9 mouse cellular contexts compared by ENCODE assay signal in the genomic region with DNA sequence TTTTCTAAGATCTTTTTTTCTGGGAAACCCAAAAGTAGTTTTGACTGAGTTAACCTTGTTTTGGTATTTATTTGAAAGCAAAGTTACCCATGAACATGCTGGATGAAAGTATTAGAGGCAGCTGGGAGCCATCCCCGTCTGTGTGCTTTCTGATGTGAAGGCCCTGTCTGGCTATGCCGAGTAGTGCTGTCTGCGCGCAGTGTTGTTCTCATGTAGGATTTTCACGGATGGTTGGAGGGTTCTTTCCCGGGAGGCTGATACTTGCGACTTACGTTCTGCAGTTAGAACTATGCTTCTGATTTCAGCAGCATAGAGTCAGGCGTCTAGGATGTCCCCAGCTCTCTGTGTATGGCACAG. TPM values are rescaled to one million over a fixed set of nuclear protein-coding genes. Genes with fewer than 3 reads are reported as not detected.
DNase-seq lines count a peak whose midpoint lies in the region; ATAC-seq and TF ChIP-seq lines count a peak whose summit lies in the region.
"Had no signal": no experiment of that assay in that cellular context is flagged by ENCODE, and none has a peak within 500 bp of the region (broad histone marks: within the 10 kb centered on the region; RNA-seq: fewer than 3 reads in every experiment).

No protein-coding gene starts in this region.

- H3K9ac ChIP-seq in kidney, embryonic 14.5 days (ENCODE audit: low read depth, low read length): peak overlapping the region; percentile 28; the same call in 1 of the 2 replicates
- no peak overlapping the region for H3K9ac ChIP-seq in hindbrain, postnatal 0 days (replicated peaks; ENCODE audit: low read length)
- no peak overlapping the region; the same call in 1 of the 2 replicates for H3K9ac ChIP-seq in midbrain, postnatal 0 days (replicated peaks; ENCODE audit: low read length, poor library complexity, severe bottlenecking)
- H3K9ac ChIP-seq: liver, postnatal 0 days had no signal

- H3K27me3 ChIP-seq in kidney, embryonic 14.5 days (ENCODE audit: control insufficient read depth, insufficient read depth, low read length): no peaks in the 10 kb centered on the region
- no peaks in the 10 kb centered on the region for H3K27me3 ChIP-seq in hindbrain, postnatal 0 days (ENCODE audit: insufficient read depth, low read length)
- H3K27me3 ChIP-seq in midbrain, postnatal 0 days (ENCODE audit: insufficient read depth, low read length): no peaks in the 10 kb centered on the region

- 48% methylated on average over 9 of the region's 9 CpGs for WGBS in kidney, embryonic 14.5 days
- WGBS in hindbrain, postnatal 0 days: 27% methylated on average over 9 of the region's 9 CpGs
- 31% methylated on average over 9 of the region's 9 CpGs for WGBS in midbrain, postnatal 0 days

- H3K27ac ChIP-seq in kidney, embryonic 14.5 days (ENCODE audit: low read depth, low read length): peak overlapping the region; percentile 48; the same call in 1 of the 2 replicates
- peak overlapping the region; percentile 51; the same call in 1 of the 2 replicates for H3K27ac ChIP-seq in hindbrain, postnatal 0 days
- no peak overlapping the region for H3K27ac ChIP-seq in midbrain, postnatal 0 days (ENCODE audit: low read depth, low read length)

- no peak for TF ChIP-seq CTCF in hindbrain, postnatal 0 days (IDR thresholded peaks at IDR 0.05; ENCODE audit: low read depth)
- no peak for TF ChIP-seq CTCF in midbrain, postnatal 0 days (IDR thresholded peaks at IDR 0.05)

- no peak overlapping the region for H3K4me2 ChIP-seq in kidney, embryonic 14.5 days (replicated peaks; ENCODE audit: low read depth, low read length)
- H3K4me2 ChIP-seq in hindbrain, postnatal 0 days (ENCODE audit: low read depth, low read length): no peak overlapping the region
- no peak overlapping the region for H3K4me2 ChIP-seq in midbrain, postnatal 0 days (ENCODE audit: low read depth, low read length, poor library complexity, severe bottlenecking)

- no peaks in the 10 kb centered on the region for H3K36me3 ChIP-seq in kidney, embryonic 14.5 days (ENCODE audit: control insufficient read depth, insufficient read depth, low read length)
- H3K36me3 ChIP-seq in hindbrain, postnatal 0 days (ENCODE audit: insufficient read depth, low read length): no peaks in the 10 kb centered on the region
- no peaks in the 10 kb centered on the region for H3K36me3 ChIP-seq in midbrain, postnatal 0 days (ENCODE audit: insufficient read depth, low read length)

- no peaks in the 10 kb centered on the region for H3K9me3 ChIP-seq in kidney, embryonic 14.5 days (ENCODE audit: control insufficient read depth, low read length)
- no peaks in the 10 kb centered on the region for H3K9me3 ChIP-seq in hindbrain, postnatal 0 days (ENCODE audit: low read length)
- no peaks in the 10 kb centered on the region for H3K9me3 ChIP-seq in midbrain, postnatal 0 days (ENCODE audit: low read length)

- DNase-seq in kidney, postnatal 36 days: no peak
- peak; percentile 27 for DNase-seq in embryo, embryonic 9.5 days (ENCODE audit: extremely low spot score)
- peak; percentile 32 for DNase-seq in hindbrain, postnatal 0 days (ENCODE audit: low spot score)
- DNase-seq in midbrain, postnatal 0 days (ENCODE audit: low spot score): peak; percentile 22
- DNase-seq in spleen, postnatal 4 days (ENCODE audit: low spot score in 2 of 2): no peak
- no peak for DNase-seq in cerebellum, postnatal 36 days
- DNase-seq: liver, postnatal 0 days had no signal

- no peaks in the 10 kb centered on the region for H3K4me1 ChIP-seq in kidney, embryonic 14.5 days (ENCODE audit: control insufficient read depth, insufficient read depth, low read length)
- no peaks in the 10 kb centered on the region for H3K4me1 ChIP-seq in hindbrain, postnatal 0 days (ENCODE audit: insufficient read depth, low read length)
- H3K4me1 ChIP-seq in midbrain, postnatal 0 days (ENCODE audit: insufficient read depth, low read length): no peaks in the 10 kb centered on the region

- ATAC-seq in kidney, embryonic 14.5 days (ENCODE audit: low FRiP score, low TSS enrichment): no peak
- ATAC-seq in hindbrain, postnatal 0 days: peak; percentile 58; the same call in 1 of the 2 replicates
- no peak for ATAC-seq in midbrain, postnatal 0 days (ENCODE audit: low FRiP score)
- ATAC-seq: intestine, postnatal 0 days; liver, postnatal 0 days had no signal

- no peak overlapping the region for H3K4me3 ChIP-seq in kidney, embryonic 14.5 days (ENCODE audit: low read length)
- no peak overlapping the region for H3K4me3 ChIP-seq in hindbrain, postnatal 0 days (ENCODE audit: low read length)
- no peak overlapping the region for H3K4me3 ChIP-seq in midbrain, postnatal 0 days (ENCODE audit: low read depth, low read length)

RNA-seq across cellular contexts. Expression of a gene that starts 39.9 kb away (rescaled TPM):
- 22.7 and 30.6 TPM in 2 replicates for polyA plus RNA-seq in kidney, embryonic 14.5 days (2014; fragmentation: Nextera tagmentation; extraction: Ambion mirVana)
- 32.3 and 42.9 TPM in 2 replicates for total RNA-seq in hindbrain, postnatal 0 days (2014; rRNA removed)
- 28.5 and 31.6 TPM in 2 replicates for polyA plus RNA-seq in hindbrain, postnatal 0 days (2015; fragmentation: Nextera tagmentation; extraction: Ambion mirVana)
- total RNA-seq in midbrain, postnatal 0 days (2014; rRNA removed): 34.7 and 36.3 TPM in 2 replicates
- polyA plus RNA-seq in midbrain, postnatal 0 days (2015; fragmentation: Nextera tagmentation; extraction: Ambion mirVana): 28.4 and 32.7 TPM in 2 replicates

Comparison
In these comparisons a context has a peak if more than half of its experiments do, and no peak if none do; other contexts are left out.
1. DNase-seq: peak in embryo, embryonic 9.5 days (single experiment), hindbrain, postnatal 0 days (single experiment) and midbrain, postnatal 0 days (single experiment); none in kidney, postnatal 36 days (0 of 2), spleen, postnatal 4 days (0 of 2) and cerebellum, postnatal 36 days (0 of 2).